Mouse (Mus musculus) retina, postnatal 7 days (tissue): ENCODE measurements at regions not wholly inside any gene's neighbourhood (a gene's known extent, or its start where the extent isn't known, plus 50 kb on each side); places are given as distances from the start of the nearest gene placed in this dataset.

Experiments
- DNase-seq: peaks from one replicate; pipeline ENCODE4 v3.0.0-alpha.2; 2012; ENCODE audit warnings: low read depth, low spot score

- peak; percentile 42 for DNase-seq
Measured at GRCm38 (mm10) chr9:31971801-31972628, 58.8 kb upstream of the Barx2 start.

GRCm38 (mm10) chr9:31972629-31972993 lies 59.3 kb upstream of the Barx2 start:
- no peak for DNase-seq

- no peak for DNase-seq
Measured at GRCm38 (mm10) chr9:31976191-31976590, 62.9 kb upstream of the Barx2 start.

DNA sequence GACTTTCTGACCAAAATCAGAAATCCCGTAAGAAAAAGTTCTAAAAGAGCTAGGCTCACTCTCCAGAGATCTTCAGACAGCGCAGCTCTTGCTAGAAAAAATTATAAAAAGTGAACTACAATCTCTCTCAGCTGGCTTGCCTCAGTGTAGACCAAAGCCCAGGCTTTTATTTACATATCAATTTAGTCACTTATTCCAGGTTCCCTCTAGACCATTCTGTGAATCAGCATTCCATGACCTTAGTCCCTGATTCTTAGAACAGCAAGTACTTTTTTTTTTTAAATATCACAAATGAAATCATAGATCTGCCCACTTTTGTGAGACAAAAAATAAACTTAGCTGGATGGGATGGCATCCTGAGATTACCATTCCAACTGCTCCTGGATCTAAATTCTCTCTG lies 64.8 kb upstream of the Barx2 start:
- DNase-seq, result no peak

DNA sequence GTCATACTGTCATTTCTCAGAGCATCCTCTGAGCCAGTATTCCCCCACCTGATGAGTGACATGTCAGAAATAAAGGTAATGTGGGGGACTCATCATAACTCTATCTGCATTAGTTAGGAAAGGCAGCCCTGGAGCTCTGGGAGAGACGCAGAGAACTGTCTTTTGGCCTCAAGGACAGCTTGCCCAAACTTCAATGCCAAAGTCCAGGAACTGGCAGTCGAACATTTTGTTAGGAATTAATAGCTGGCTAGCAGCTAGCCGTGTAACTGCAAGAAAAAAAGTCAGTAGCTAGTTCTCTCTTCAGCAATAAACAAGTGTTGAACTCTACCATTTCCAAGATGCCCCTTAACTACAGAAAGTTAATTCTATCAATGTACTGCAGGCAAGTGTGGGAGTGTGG lies 65.9 kb upstream of the Barx2 start:
- no peak for DNase-seq

GRCm38 (mm10) chr9:31980459-31980858 lies 67.2 kb upstream of the Barx2 start:
- no peak for DNase-seq

DNA sequence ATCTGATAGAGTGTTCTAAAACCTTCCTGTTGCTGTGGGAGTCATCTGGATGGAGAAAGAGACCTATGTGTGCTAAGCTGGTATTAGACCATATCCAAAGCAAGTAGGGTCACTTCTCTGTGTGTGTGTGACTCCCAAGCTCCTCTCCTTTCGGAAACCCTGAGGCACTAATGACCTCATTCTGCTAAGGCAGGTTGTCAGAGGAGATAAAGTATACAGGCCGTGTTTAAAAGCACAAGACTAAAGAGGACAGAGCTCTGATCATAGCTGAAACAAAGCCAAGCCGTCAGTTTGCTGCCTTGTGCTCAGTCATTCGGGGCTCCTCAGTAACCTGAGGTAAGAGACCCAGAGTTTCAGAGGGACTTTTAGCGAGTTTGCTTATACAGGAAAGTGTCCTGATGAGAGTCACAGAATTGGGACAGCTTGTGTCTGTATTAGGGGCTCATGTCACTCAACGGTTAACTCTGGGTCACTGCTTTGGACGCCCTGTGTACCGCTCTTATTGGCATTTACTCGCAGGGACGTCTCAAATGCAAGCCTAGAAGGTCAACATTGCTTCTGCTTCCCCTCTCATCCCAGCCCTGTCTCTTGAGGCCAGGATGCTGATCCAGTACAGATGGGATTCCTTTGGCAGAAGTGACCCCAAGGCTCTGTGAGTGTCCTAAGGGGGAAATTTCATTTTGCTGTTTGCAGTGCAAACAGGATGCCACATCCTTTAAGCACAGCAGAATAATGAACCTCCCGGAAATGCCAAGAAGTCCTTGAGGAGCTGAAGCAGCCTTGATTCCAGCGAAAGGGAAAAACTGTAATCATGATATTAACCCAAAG lies 70.7 kb upstream of the Barx2 start:
- no peak for DNase-seq

DNA sequence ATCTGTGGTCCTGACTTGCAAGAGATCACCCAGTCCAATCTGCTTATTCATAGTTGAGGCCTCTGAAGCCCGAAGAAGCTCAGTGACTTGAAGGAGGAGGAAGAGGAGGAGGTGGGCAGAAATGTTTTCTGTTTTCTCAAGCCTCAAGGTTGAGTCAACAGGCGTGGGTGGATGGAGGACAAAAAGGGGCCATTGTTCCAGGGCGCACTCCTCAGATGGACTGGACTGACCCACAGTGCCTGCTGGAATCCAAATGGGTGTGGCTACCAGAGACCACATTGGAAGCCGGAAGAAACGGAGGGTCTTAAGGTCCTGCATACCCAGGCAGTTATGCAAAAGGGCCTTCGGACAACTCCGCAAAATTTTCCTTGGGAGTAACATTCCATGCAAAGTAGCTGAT lies 75.6 kb upstream of the Barx2 start:
- no peak for DNase-seq

DNA sequence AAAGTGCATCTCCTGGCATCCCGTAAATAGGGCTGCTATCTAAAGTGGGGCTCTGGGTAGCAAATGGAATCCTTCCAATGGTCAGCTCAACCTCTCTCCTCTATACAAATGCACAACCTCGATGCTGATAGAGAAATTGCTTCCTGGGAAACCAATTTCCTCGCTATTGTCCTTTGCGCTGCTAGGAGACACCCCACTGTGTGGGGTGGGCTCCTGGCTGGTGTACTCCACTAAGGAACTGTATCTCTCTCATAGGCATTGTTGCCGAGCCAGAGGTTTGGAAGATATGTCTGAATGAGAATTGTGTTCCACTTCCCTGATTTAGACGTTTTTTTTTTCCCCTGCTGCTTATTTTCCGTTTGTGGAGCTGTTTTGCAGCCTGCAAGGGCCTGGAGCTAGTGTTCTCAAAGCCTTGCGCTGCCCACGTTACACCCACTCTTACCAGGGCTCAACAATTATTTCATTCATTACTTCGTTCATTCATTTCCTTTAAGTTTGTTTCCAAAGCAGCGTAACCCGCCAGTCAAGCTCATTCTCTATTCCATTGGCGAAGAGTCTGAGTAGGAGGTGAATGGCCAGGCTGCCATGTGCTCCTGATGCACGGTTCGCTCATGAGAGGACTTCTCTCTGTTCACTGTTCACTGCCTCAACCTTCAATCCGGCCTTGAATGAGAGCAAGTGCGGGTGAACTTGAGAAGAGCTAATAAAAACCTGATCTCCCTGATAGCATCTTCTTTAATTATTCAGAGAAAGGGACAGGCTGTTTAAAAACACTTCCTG lies 76.5 kb upstream of the Barx2 start:
- DNase-seq, result no peak

DNA sequence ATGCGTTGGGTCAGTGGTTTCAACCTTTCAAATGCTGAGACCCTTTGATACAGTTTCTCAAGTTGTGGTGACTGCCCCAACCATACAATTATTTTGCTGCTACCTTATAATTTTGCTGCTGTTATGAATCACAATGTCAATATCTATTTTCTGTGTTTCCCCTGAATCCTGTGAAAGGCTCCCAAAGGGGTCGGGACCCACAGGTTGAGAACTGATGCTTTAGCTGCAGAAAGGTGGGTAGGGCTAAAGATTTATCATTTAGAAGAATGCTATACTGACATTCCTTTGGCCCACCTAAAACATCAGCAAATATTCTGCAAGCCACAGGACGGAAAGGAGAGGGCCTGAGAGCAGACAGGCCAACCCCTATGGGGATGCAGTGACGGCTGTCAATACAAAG lies 77.2 kb upstream of the Barx2 start:
- DNase-seq, result no peak

DNA sequence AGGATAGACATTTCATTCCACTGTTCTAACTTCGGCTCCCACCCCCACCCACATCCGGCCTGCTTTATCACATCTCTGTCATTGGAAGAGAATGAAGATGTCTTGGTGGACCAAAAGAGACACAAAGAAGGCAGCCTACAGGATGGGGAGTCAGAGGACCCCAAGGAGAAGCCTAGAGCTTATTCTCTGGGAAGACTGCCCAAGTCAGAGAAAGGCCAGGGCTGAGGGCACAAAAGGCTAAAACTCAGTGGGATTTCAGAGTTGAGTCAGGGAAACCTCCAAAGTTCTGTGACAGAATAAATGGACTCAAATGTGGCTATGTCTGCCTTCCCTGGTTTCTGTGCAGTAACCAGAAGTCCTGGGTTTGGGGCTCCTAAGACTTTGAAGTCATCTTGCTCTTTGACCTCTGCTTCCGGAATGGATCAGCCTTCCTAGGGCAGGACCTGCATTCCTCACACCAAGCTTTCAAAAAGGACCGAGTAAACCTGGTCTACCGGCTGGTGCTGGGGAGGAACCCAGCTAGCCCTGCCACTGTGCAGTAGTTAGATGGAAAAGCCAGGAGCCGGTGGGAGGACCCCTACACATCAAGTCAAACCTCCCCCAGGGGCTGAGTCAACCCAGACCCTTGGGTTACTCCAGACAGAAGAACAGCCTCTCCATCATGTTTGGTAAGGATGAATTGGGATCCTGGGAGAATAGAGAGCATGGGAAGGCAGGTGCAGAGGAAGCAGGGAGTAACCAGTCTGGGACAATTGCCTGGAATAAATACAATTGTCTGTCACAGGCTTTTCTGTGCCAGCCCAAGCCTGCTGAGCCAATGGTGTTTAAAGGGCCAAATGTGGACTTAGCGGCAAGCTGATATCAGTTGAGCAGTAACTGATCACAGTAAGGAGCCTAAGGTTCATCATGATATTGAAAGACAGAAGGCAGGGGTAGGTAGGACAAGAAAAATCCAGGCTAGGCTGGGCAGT lies 80.7 kb upstream of the Barx2 start:
- no peak for DNase-seq

GRCm38 (mm10) chr9:31995101-31995500 lies 81.8 kb upstream of the Barx2 start:
- no peak for DNase-seq

GRCm38 (mm10) chr9:31995700-31996099 lies 82.4 kb upstream of the Barx2 start:
- DNase-seq, result no peak

GRCm38 (mm10) chr9:31996466-31997177 lies 83.4 kb upstream of the Barx2 start:
- DNase-seq, result no peak

- no peak for DNase-seq
Measured at GRCm38 (mm10) chr9:31997178-31998097, 84.2 kb upstream of the Barx2 start.

- no peak for DNase-seq
Measured at GRCm38 (mm10) chr9:31998488-31999280, 85.4 kb upstream of the Barx2 start.

DNA sequence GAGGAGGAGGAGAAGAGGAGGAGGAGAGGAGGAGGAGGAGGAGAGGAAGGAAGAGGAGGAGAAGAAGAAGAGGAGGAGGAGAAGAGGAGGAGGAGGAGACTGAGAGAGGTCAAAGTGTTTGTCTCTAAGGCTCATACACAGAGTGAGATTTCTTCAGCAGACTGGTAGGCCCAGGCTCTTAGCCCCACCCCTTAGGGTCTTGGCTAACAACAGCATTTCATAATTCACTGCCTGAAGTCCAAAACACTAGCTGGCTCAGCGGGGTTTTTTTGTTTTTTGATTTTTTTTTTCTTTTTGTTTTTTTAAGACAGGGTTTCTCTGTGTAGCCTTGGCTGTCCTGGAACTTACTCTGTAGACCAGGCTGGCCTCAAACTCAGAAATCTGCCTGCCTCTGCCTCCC lies 86.5 kb upstream of the Barx2 start:
- no peak for DNase-seq

- DNase-seq, result no peak
Measured at GRCm38 (mm10) chr9:32002924-32003323, 89.7 kb upstream of the Barx2 start.
